Mouse (Mus musculus): ENCODE measurements around the gene Gm13279.
"Not testable (repeated sequence)": the region's sequence is repeated elsewhere in the genome, so short reads cannot be mapped to it uniquely, and the experiment has no call there.

DNA sequence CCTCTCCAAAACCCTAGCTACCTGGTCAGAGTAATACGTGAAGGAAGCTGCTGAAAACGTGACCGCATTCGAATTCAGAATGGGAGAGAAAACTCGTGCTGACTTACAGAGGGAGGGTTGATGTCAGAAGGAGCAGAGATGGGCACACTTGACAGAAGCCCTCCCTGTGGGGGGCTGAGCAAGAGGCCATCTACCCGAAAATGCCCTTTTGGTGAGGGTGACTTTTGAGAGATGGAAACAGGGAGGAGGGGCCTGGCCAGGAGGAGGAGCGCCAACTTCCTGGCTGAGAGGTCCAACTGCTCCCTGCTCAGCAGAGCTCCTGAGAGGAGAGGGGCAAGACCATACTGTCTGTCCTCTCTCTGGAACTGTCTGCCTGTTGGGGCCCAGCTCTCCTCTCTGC, 15.4 kb upstream of the Gm13279 start, which contains the start of gene Ifnz:
- not testable (repeated sequence) for TF ChIP-seq CTCF, EP300 (IDR thresholded peaks at IDR 0.05; ENCODE audit: low read depth)
